Mouse (Mus musculus) c-Kit-positive CD71-positive TER-119-positive erythroid progenitor cells, embryonic 14.5 days (primary cell): ENCODE measurements around the gene Gng12.
A peak's percentile ranks its signal among the peaks of the same experiment; 100 is the strongest.

Experiments
- DNase-seq: peaks from one replicate; pipeline ENCODE4 v3.0.0-alpha.2; 2013; ENCODE audit warnings: low spot score

The Gng12 gene

DNA sequence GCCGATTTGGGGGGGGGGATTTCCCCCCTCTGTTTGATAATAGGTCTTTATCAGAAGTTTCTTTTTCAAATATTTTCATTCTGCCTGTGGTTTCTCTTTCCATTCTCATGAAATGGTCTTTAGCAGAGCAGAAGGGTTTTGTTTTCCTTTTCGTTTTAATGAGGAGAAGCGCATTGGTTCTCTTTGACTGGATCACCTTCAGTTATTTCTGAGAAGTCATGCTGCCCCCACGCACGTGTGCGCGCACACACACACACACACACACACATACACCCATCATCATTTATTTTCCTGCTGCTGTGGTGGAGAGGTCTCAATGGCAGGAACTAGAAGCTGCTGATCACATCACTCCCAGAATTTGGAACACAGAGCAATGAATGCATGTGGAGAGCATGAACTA, 20.8 kb downstream of the Gng12 start:
- no peak for DNase-seq

- DNase-seq: no peak
These were observed 24.6 kb downstream of the Gng12 start for GRCm38 (mm10) chr6:66920786-66921185.

DNA sequence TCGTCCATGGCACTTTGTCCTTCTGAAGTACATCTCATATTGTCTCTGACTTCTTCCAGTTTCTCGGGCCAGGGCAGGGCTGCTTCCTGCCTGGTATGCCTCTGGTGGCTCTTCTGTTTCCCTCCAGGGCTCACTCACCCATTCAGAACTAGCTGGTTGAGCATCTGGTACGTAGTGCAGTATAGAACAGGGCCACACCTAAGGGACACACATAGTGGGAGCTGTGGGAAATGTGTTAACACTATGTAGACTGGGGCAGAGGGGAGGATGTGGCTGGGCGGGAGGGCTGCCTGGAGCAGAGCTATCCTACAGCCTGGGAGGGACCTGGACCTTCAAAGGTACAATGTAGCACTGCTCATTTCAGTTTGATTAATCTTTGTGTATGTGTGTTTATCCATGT, 25.6 kb downstream of the Gng12 start:
- DNase-seq: no peak

DNA sequence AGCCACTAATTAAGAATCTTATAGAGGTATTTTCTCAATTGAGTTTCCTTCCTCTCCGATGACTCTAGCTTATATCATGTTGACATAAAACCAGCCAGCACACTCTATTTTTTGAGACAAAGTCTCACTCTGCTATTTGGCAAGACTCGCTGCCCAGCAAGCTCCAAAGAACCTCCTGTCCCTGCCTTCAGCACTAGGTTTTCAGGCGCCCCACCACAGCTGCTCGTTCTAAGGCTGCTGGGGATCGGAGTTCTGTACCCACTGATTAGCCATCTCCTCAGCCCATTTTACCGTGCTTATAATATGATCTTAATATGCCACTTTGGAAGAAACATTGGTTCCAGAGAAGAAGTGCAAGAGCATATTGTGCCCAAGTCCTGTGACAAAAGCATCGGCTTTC, 26.3 kb downstream of the Gng12 start:
- no peak for DNase-seq

GRCm38 (mm10) chr6:66923851-66924250, 27.7 kb downstream of the Gng12 start:
- DNase-seq: no peak

DNA sequence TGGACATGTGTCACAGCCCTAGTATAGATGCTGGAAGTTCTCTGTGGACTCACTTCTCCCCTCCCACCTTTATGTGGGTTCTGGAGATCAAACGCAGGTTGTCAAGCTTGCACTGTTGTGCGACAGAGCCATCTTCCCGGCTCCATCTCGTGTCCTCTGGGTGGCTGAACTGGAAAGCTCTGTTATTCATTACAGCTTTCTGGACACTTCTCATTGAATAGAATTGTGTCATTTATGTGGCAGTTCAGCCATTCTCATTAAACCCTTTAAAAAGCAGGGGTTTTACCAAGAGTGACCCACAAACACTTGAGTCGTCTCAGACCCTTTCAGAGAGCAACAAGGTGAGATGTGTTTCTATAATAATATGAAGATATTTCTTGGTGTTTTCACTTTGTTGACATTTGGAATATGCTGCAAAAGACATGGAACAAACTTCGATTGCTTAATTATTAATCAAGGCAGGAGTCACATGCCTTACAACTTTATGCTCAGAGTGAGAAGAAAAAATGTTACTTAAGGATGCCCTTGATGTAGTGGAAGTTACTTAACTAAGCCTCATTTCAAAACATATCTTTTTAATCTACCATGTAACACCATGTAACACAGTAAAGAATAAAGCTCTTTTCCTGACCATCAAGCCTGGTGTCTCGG, 28.2 kb downstream of the Gng12 start:
- no peak for DNase-seq

DNA sequence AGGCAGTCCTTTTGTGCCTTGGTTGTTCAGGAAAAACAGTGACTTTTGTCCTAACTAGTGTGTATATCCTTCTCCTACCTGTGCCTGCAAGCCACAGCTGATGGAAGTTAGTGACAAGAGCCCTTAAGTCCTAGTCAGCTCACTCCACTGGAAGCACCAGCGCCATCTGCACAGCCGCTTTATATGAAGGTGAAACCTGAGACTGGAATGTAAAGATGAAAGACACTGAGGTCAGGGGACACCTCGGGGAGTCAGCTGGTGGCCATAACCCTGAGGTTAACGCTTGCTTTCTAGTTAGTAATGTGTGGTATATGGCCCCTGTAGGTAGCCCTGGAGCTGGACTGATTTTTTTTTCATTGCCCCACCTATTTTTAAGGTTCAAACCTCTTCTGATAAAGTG, 30.1 kb downstream of the Gng12 start:
- no peak for DNase-seq

- DNase-seq: no peak
These were observed 32.9 kb downstream of the Gng12 start for GRCm38 (mm10) chr6:66928972-66929645.

DNA sequence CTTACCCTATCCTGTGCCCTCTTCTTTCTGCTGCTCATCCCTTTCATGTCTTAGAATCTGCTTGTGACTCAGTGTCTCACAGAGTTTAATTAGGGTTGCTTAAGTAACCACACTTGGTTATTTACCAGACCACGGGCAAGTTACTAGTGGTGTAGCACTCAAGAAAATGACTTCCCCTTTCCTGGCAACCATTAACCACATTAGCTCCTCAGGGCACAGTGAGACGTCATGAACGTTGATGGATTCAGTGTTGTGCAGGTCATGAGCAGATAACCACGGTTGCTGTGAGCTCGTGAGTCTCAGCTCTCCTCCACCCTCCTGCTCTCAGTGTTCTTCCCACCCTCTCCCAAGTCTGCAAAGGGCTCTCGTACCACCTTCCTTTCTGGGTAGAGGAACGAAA, 33.5 kb downstream of the Gng12 start:
- DNase-seq: peak; percentile 11

DNA sequence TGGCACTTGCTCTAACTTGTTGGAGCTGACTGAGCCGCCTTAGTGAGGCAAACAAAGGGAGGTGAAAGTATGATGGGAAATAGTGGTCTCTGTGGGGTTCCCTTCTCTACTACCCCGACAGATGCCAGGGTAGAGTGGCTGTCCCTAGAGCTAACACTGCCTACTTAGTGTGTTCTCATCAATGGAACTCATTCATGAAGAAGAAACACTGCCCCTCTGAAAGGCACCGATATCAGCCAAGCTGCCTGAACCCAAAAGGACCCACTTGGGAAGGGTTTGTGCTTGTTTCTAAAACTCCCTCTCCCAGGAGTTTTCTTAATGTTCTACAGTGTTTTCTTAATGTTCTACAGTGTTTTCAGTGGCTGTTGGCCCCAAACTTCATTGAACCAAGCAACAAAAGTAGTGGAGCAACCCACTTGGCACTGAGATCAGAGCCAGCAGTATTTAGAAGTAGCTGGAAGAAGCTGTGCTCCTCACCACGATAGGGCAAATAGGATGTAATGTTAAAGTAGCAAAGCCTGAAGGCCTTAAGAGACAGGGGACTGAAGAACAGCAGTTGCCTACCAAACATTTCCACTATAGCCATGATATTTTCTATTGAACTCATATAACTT, 36.1 kb downstream of the Gng12 start:
- no peak for DNase-seq

GRCm38 (mm10) chr6:66940656-66941235, 44.5 kb downstream of the Gng12 start:
- no peak for DNase-seq

- DNase-seq: no peak
These were observed 45.6 kb downstream of the Gng12 start for GRCm38 (mm10) chr6:66941792-66942191.

DNA sequence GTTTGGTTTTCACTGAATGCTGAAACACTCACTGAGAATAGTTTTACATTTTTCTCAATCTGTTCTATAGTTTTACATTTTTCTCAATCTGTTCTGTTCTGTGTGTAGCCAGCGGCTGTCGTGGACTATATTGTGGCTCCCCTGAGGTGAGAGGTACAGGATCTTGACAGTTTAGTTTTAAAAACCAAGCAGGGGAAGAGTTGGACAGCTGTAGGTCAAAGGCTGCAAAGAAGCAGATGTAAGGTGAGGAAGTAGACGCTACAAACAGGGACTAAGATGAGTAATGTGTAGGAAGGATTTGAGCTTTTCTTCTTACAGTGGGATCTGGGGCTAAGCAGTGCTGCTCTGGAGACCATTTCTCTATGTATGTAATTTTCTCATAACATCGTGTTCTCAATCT, 46.6 kb downstream of the Gng12 start:
- DNase-seq: no peak

- no peak for DNase-seq
These were observed 47.4 kb downstream of the Gng12 start for GRCm38 (mm10) chr6:66943367-66944189.

DNA sequence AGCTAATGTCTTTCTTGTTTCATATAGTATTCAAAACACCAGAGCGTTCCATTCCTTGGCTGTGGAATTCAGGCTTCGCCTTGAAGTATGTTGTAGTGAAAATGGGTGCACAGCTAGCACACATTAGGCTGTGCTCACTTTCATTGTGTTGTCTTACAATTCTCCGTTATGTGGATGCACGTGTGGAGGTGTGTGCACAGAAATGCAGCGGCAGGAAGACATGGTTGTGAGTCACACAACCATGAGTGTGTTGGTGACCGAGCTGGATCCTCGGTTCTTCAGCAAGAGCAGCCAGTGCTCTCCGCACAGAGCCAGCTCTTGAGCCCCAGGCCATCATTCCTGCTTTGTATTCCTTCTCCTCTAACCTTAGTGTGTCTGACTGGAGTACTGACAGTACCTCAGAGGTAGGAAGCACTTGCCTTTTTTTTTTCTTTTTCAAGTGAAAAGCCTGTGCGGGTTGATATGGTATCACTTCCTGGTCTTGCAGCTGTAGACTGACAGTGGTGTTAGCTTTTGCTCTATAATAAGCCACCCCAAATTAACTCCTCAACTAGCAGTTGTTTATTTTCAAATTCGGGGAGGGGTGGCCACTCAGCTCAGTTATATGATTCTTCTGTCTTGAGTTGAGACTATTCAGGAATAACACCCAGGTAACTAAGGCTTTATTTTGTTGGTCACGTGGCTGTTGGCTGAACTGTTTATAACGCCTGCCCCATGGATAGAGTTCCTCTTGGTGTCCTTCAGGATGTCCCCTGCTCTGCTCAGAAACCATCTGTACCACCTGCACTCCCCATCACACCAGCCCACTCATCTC, 48.2 kb downstream of the Gng12 start:
- DNase-seq: no peak

- DNase-seq: no peak
These were observed 48.8 kb downstream of the Gng12 start for GRCm38 (mm10) chr6:66945004-66945356.

DNA sequence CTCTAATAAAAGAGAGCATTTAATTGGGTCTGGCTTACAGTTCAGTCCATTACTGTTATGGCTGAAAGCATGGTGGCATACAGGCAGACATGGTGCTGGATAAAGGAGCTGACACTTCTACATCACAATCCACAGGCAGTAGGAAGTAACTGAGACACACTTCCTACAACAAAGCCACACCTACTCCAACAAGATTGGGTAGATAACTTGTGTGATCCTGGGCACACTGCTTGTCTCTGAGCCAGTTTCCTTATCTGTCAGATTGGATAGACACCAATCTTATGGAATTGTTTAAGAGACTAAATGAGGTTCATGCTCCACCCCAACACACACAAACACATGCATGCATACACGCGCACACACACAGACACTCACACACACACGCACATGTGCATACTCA, 51.9 kb downstream of the Gng12 start:
- DNase-seq: no peak

GRCm38 (mm10) chr6:66948848-66949247, 52.7 kb downstream of the Gng12 start:
- no peak for DNase-seq

GRCm38 (mm10) chr6:66951726-66952418, 55.7 kb downstream of the Gng12 start:
- no peak for DNase-seq

DNA sequence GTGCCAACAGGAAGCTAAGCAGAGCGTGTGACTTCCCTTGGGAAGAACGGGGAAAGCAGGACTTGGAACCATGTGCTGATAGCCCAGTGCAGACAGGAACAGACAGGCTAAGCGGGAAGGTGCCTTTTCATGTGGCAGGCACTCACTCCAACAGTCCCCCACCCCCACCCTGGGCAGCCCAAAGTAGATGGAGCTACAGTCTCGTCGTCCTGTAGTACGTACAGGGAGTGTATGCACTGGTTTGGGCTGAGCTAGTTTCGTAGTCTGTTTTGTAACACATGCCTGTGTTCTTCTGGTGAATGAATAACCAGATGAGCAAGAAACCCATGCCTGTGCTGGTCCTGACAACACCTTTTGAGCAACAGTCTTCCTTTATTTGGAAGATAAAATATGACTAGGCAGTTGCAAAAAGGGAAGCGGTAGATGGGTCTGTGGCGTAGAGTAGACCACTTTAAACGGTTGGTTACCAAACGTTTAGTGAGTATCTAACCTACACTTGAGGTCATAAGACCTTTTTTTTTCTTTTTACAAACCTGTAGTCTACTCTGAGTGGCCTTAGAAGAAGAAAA, 57.8 kb downstream of the Gng12 start:
- no peak for DNase-seq
